Mouse (Mus musculus) right cerebral cortex, postnatal 10 days (tissue): Measurements from ENCODE around the gene Gnat3.
"Not testable (repeated sequence)": the region's sequence is repeated elsewhere in the genome, so short reads cannot be mapped to it uniquely, and the experiment has no call there.

Source experiments
- DNase-seq, 2 experiments: peaks; one replicate each; pipeline ENCODE4 v3.0.0; 2021; ENCODE audit warnings: low spot score in 2 of 2

The Gnat3 gene

DNA sequence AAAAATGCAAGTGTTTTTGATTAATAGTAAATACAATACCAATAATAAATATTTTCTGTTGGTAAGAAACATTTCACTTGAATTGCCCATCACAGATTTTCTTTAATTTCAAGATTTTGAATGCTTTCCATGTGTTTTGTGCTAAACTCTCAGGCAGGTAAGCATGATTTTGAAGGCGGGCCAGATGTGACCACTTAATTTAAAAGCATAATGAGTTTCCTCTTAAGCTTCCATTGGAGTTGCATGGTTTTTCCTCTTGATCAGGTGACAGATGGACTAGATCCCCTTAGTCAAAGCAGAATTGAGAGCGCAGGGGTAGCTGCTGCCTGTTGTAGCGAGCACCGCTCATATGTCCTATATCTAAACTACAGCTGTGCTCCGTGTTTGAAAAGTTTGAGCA, at the start of gene Gnat3:
Gene Gnat3, plus strand, starts transcription at position 301 of the 400 bp plus-strand sequence.
- no peak for DNase-seq

DNA sequence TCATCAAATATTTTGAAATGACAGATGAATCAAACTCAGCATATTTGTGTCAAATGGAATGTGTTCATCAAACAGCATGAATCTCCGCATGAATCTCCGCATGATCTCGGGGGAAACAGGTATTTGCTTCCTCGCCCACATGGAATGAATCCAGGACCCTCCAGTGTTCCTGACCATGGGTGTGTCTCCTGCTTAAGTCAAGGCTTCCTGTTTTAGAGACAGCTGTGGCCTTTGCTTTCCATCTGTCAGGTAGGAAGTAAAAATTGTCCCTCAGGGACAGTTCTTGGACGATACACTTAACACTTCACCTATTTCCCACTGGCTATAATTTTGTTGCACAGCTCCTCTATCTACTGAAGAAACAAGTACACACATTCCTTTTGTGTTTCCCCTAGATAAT, 43.4 kb upstream of the Gnat3 start:
- DNase-seq: no peak

GRCm38 (mm10) chr5:17923648-17924047, 38.7 kb upstream of the Gnat3 start:
- no peak for DNase-seq

DNA sequence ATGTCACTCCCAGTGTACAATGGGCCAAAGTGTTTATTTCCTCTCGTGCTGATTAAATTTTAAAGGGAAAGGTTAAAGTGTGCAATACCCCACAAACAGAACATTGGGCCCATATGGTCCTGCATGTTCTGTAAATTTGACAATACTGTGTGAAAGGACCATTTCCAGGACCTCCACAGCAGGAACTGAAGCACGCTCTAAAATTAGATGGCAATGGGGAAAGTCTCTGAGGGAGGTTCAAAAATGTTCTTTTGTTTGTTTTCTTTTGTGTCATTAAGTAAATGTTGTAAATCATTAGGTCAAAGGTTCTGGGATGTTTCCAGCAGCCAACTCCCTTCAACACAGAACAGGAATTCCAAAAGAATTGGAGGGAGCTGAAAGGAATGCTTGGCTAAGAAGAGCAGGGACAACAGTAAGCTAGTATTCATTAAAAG, 38.2 kb upstream of the Gnat3 start:
- no peak for DNase-seq

DNA sequence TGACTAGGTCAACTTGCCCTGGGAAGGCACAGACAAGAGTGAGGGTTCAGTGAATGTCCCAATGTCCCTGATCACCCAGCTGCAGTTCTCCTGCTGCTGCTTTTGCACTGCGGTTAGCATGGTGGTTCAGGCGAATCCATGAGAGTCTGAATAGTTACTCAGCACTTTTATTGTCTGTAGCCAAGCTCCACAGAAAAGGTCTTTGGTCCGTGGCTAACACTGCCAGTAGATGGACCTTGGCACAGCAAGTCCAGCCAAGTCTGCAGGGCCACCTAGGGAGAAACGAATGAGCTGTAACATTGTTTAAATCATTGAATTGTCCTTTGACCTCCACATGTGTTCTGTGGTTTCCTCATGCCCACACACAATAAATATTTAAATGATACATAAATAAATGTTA, 33.9 kb upstream of the Gnat3 start:
- DNase-seq: no peak

GRCm38 (mm10) chr5:17929006-17929567, 33.3 kb upstream of the Gnat3 start:
- DNase-seq: no peak

GRCm38 (mm10) chr5:17931588-17931987, 30.8 kb upstream of the Gnat3 start:
- not testable (repeated sequence) for DNase-seq

DNA sequence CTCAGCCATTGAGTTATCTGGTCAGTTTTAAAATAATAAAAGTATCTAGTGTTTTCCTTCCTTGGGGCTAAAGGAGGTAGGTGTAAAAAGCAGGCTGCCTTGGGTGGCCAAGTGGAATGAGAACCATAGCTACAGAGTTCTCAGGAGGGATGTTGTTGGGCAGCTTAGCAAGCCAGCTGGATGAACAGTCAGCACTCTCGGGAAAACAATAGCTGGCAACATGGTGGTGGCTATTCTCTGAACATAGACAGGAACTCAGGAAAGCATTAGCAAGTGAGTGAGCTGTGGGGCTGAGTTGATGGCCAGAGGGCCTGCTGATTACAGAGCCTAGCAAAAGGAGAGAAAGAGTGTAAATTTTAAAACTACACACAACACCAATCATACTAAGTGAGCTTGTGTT, 27.8 kb upstream of the Gnat3 start:
- DNase-seq: no peak

DNA sequence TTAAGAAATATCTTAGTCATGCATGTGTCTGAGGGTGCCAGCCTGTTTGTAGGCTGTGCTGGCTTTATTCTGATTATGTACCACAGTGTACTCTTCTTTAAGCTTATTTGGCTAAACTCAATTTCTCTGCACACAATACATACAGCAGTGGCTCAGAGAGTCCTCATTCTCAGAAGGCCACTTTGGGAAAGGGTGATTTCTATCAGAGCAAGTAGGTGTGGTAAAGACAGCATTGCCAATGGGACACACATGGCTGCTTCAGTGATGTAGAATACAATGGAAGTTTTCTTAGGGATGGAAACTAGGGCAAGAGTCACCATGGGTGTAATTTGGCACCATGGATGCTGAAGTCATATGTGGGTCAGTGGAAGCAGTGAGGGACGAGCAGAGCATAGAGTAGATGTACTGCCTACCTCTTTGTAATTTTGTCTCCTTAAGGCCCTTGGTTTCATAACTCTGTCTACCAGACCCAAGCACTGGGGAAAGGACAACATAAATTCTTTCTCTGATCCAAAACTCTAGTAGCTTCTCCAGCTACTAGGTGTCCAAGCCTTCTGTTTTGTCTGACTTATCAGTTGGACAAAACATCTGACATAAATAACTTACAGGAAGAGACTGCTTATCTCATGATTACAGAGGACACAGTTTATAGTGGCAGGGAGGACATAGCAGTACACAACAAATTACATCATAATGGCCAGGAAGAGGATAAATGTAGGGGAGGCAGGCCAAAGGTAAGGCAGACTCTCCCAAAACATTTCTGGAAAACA, 24.0 kb upstream of the Gnat3 start:
- DNase-seq: no peak

GRCm38 (mm10) chr5:17956468-17956867, 5.9 kb upstream of the Gnat3 start:
- DNase-seq: no peak

GRCm38 (mm10) chr5:17969704-17970390, 7.5 kb downstream of the Gnat3 start:
- DNase-seq: no peak

DNA sequence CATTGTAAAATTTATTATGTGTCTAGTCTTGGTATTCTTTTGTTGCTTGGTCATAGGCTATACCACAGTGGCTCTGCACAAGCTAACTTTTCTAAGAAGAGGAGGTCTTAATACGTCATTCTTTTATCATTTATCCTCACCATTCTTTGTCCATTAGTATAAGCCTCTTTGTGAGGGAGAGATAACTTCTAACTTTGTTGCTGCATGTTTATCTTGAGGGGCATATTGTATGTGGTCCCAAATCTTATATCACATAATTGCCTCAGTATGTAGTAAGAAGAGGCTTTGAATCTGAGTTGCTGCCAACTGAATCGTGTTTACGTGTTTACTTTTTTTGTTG, 8.0 kb downstream of the Gnat3 start:
- no peak for DNase-seq

DNA sequence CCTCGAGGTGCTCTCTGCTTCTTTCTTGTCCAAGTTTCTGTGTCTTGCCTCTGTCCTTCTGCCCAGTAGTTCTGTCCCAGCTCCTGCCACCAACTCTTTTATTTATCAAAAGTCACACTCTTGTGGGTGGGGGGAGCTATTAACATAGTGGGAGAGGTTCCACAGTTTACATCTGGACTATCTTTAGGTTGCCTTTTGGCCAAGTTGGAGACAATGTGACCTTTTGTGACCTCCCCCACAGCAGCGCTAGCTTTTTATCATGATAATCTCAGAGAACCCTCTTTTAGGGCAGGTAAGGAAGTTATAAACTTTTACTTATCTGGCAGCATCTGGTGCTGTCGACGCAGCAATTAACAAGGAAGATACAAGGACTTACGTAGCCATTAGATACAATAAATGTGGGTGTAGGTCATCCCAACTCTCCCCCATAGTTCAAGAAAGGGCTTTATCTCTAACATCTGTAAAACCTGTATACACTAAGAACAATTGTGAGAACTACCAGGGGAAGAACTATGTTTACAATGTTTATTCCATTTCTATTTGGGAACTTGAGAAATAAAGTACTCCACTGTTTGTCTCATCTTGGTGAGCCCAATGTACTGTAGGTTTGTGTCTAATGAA, 18.3 kb downstream of the Gnat3 start:
- DNase-seq: no peak

GRCm38 (mm10) chr5:17982770-17983169, 20.4 kb downstream of the Gnat3 start:
- DNase-seq: no peak

DNA sequence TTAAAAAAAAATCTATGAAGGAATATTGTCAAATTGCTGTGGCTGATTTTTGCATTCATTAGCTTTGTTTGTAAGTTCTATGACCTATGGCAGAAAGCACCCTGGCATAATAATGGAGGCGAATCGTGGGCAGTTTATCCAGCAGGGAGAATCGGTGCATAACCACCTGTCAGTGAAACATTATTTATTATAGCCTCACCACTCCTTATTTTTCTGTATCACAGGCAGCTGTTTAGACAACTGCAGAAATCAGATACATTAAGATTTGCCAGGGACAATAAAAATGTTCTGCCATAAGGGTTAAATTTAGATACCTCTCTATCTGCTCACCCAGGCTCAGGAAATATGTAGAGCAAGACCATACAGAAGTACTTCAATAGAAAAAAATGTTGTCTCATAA, 22.2 kb downstream of the Gnat3 start:
- DNase-seq: no peak

- no peak for DNase-seq
Measured at GRCm38 (mm10) chr5:17986611-17987010, 24.3 kb downstream of the Gnat3 start.

GRCm38 (mm10) chr5:17990618-17991017, 28.3 kb downstream of the Gnat3 start:
- no peak for DNase-seq

DNA sequence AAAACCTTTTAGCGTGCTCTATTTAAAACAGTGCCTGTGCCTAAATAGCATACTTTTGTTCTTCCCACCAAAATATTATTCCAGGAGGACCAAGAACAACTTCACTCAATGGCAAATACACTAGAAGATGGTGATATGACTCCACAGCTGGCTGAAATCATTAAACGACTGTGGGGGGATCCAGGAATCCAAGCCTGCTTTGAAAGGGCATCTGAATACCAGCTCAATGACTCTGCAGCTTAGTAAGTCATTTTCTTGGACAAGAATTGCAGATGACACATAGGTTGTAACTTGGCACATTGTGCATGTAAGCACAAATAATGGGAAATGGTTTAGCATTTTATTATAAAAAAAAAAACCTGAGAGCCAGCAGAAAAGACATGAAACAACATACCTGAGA, 37.2 kb downstream of the Gnat3 start:
- no peak for DNase-seq

DNA sequence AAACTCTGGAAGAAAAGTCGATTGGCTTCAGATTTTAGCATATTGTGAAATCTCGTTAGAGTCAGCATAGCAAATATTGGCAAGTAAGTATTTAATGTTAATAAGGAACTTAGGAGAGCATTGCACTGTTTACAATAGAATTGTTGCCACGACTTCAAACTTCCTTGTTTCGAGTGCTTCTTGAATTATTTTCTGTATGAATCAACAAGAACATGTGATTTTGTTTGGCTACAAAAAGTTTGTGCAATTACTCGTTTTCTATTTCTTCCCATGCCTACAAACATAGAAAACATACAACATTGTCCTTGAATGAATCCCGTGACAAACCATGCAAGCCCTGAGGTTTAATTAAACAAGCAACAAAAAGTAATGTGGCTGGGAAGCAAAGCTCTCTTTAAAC, 37.8 kb downstream of the Gnat3 start:
- DNase-seq: no peak

DNA sequence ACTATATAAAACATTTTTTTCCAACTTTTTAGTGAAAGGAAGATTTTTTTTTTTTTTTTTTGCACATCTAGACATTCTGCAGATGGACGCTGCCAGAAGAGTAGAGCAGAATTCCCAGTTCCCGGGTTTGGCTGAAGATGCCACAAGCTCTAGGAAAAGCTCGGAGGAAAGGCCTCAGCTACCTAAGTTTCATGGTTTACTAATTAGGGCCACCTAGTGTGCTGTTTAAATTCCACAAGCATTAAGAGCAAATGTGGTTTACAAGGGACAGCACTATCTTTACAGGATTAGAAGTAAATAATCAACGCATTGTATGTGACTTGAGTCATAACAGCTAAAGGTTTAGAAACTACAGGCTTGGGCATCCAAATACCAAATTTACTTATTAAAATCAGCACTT, 39.3 kb downstream of the Gnat3 start:
- no peak for DNase-seq

- DNase-seq: no peak
Measured at GRCm38 (mm10) chr5:18003675-18004074, 41.3 kb downstream of the Gnat3 start.

DNA sequence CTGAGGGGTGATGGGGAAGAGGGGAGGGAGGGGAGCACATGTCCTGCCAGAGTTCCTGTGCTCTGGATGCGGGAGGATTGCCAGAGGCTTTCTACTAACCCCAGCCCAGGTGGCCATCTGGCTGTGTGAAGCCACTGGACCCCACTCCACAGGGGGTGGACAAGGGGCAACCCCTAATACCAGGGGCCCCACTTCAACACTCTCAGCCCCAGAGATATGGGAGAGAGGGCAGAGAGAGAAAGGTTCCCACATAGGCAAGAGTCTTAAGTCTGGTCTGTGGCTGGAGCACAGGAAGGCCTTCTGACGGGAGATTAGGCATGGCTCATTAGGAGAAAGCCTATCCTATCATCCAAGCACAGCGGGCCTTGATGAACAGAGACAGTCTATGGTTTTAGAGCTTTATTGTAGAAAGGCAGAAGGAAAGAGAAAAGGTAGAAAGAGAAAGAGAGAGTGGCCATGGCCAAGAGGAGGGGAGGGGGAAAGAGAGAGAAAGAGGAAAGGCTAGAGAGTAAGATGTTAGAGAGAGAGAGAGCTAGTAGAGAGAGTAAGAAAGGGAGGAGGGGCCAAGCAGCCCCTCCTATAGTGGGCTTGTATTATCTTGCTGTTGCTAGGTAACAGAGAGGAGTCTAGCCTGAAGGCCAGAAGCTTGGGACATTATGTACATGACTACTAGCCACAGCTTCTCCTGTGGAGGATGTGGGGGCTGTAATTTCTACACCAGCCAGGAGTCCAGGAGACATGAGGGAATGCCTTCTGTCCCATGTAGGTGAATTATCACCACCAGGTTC, 42.7 kb downstream of the Gnat3 start:
- no peak for DNase-seq
